Mouse (Mus musculus) central nervous system, embryonic 11.5 days (tissue): ENCODE data around the gene Arih1. TPM values are rescaled to one million over a fixed set of nuclear protein-coding genes. Genes with fewer than 3 reads are reported as not detected.

Source experiments
- polyA plus RNA-seq: library from polyadenylated mRNA; depleted of rRNA; stranded (reverse); fragments of >200 nt; gene quantifications from 2 replicates; pipeline ENCODE4 v1.2.3, GENCODE M21; 2012; rRNA removed

Gene Arih1
- 72.2 and 125 TPM in 2 replicates for polyA plus RNA-seq

DNA sequence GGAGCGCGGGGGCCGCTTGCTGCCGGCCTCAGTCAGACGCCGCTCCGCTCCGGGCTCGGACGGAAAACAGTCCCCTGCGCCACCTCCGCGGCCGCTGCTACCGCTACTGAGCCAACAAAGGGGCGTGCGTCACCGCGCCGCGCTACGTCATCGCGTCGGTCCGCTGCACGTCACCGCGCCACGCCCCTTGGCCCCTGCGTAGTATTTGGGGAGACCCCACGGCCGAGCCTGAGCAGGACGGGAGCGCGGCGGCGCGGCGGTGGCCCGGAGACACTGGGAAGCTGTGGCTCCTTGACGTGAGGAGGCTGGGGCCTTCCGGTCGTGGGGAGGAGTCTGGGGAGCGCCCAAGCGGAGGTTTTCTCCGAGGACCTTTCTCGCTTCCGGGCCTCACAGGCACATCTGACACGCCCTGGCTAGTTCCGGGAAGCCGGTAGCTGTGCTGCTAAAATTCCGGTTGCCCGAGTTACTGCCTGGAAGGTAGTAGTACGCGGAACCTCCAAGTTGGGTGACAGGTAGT lies at the start of gene Arih1:
TSS of gene Arih1 (minus strand) at position 70 of the 517 bp plus-strand sequence.

DNA sequence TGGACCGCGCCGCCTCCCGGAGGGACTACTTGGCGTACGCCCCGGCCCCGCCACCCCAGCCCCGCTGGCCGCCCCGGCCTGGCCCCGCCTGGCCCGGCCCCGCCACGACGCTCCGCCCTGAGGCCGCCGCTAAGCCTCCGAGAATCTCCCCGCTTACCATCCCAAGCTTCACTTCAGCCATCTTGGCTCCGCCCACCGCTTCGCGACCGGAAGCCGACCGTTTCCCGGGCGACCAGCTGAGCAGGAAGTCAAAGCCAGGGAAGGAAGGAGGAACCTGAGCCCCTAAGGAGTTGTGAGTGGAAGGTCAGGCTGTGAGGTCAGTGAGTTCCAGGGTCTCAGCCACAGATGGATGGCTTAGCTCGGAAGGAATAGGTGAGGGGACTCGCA lies 133.2 kb downstream of the Arih1 start, which contains the start of gene Bbs4:
TSS of gene Bbs4 (minus strand) at position 256 of the 387 bp plus-strand sequence.

Other genes with a start within 250 kb of the Arih1 start
- gene Adpgk, start 195.1 kb downstream of the Arih1 start, polyA plus RNA-seq: 26.7 and 33.1 TPM in 2 replicates
- gene Bbs4, start 133.1 kb downstream of the Arih1 start, polyA plus RNA-seq: 11.6 and 16.9 TPM in 2 replicates
- 24.9 and 35.8 TPM in 2 replicates for gene Hexa, start 52.9 kb upstream of the Arih1 start, polyA plus RNA-seq
- gene Tmem202, start 53.2 kb upstream of the Arih1 start, polyA plus RNA-seq: 0.07 TPM in 1 of 2 replicates, not detected in the other
- gene Celf6, start 91.3 kb upstream of the Arih1 start, polyA plus RNA-seq: 4.0 and 5.4 TPM in 2 replicates
- gene Parp6, start 130.7 kb upstream of the Arih1 start, polyA plus RNA-seq: 67.3 and 90.3 TPM in 2 replicates
- gene Pkm, start 169.8 kb upstream of the Arih1 start, polyA plus RNA-seq: 1,514 and 2,121 TPM in 2 replicates
- gene Gramd2, start 193.5 kb upstream of the Arih1 start, polyA plus RNA-seq: 0.32 and 0.76 TPM in 2 replicates